Mouse (Mus musculus): ENCODE data around the gene Arntl.
"Not testable (repeated sequence)": the region's sequence is repeated elsewhere in the genome, so short reads cannot be mapped to it uniquely, and the experiment has no call there.

Arntl gene

DNA sequence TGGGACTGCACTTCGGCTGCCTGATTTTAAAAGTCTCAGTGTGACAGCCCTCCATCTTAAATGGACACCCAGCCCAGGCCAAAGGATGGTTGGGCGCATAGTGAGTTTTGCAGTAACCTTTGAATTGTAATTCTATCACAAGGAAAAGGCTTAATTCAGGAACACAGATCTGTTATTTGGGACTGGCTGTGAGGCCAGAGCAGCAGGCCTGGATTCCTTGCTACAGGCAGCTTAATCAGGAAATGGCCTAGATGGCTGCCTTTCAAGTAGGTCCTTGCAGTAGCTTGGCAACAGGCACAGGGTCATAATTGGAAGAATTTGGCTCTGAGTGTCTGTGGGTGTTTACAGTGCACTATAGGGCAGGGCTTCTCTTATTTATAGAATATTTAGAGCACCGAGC, 43.7 kb downstream of the Arntl start:
- peak; percentile 83 for DNase-seq (ENCODE audit: low spot score)

GRCm38 (mm10) chr7:113251554-113251953, 44.3 kb downstream of the Arntl start:
- DNase-seq (ENCODE audit: low spot score) = no peak

- DNase-seq (ENCODE audit: low spot score) = no peak
Measured at GRCm38 (mm10) chr7:113253777-113254405, 46.6 kb downstream of the Arntl start.

GRCm38 (mm10) chr7:113256046-113256445, 48.8 kb downstream of the Arntl start:
- no peak for DNase-seq (ENCODE audit: low spot score)

- peak; percentile 31 for DNase-seq (ENCODE audit: low spot score)
Measured at GRCm38 (mm10) chr7:113258430-113258829, 51.2 kb downstream of the Arntl start.

DNA sequence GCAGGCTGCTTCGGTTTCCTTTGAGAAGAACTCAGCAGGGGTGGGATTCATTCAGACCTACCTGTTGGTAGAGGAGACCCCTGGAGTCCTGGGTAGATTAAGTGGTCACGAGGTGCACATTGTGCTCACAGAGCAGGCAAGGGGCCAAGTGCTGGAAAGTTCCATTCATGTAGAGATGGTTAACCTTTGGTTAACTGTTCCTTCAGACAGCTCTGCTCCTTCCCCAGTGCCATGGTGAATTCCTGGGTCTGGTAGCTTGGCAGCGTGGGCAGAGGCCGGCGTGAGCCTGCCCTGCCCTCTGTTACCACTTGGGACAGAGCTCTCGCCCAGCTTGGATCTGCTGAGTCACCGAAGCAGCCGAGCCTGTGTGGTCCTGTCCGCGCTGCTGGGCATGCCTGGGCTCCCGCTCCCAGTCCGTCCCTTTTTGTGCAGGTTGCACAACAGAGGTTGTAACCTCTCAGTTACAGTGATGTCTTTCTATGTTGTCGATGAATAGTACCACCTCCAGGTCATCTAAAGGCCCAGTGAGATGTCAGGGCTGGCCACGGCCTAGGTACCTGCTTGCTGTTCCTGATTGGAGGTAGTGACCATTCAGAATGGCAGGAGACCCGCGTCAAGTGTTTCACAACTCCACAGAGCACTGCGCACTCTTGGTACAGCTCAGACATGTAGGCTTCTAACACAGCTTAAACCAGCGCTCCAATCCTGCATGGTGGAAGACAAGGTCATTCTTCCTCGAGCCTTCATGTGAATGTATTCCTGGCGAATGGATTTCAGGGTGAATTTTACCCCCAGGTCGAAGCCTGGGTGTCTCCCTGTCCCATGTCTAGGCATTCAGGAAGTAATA, 53.3 kb downstream of the Arntl start:
- DNase-seq (ENCODE audit: low spot score) = peak; percentile 87

DNA sequence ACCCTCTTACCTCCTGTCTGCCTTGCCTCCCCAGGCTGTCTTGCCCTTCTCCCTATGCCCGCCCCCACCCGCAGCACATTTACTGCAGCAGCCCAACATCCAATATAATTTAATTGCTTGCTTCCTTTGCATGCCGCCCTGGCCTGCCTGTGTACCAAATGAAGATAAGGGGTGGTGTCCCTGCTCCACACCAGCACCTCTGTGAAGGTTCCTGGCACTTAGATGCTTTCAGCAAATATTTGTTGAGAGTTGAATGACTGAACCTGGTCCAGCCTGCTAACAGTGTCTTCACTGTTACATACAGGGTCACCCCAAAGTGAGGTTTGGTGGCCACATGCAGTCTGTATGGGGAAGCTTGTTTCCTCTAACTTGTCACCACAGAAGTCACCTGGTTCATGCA, 54.4 kb downstream of the Arntl start:
- DNase-seq (ENCODE audit: low spot score) = no peak

DNA sequence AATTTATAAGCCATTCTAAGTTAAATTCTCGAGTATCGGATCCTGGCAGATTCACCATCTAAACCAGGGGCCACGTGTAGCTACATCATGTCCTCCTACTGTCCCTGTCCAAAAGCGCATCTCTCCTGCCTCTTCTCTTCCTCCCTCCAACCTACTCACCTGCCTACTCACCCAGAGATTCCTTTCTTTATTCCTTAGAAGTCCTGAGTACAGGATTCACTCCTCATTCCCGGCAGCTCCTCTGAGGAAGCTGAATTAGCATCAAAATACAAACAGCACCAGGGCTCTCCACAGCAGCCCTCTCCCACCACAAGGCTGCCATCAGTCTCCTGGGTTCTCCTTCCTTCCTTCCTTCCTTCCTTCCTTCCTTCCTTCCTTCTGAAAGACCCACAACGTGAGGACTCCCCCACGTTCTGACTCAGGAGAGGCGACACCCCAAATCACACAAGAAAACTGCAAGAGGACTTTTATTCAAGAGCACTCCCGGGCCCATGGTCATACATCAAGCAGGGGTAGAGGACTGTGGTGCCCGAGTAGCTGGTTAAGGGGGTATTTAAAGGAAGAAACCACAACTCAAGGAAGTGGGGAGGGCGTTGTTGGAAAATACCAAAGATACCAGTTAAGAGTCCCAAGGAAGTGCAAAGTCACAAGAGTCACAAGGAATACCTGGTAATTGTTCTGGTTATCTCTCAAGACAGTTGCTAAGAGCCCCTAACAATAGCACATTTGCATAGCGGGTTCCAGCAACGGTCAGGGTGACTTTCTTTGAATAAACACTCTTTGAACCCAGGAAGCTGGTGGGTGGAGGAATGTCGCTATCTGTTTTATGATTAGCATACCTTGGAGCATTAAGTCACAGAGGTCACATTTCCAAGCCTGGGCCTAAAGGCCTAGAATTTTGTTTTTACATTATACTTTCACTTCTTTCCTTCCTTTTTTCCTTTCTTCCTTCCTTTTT, 55.5 kb downstream of the Arntl start:
- DNase-seq (ENCODE audit: low spot score) = not testable (repeated sequence)

- no peak for DNase-seq (ENCODE audit: low spot score)
Measured at GRCm38 (mm10) chr7:113263990-113264389, 56.7 kb downstream of the Arntl start.

DNA sequence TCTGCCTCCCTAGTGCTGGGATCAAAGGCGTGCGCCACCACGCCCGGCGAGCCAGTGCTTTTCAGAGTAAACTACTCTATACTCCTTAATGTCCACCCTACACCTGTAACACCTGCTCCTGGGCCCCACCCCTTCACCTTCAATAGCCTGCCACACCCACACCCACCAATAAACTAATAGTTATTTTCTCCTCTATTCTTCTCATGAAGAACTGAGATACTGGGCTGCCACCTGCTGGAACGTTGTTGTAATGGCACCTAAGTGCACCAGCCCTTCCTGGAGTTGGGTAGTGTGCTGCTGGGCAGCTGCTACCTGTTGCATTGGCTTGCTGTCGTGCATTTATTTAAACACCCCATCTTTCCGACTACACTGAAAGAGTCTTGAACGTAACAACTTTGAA, 61.0 kb downstream of the Arntl start:
- DNase-seq (ENCODE audit: low spot score) = peak; percentile 72

DNA sequence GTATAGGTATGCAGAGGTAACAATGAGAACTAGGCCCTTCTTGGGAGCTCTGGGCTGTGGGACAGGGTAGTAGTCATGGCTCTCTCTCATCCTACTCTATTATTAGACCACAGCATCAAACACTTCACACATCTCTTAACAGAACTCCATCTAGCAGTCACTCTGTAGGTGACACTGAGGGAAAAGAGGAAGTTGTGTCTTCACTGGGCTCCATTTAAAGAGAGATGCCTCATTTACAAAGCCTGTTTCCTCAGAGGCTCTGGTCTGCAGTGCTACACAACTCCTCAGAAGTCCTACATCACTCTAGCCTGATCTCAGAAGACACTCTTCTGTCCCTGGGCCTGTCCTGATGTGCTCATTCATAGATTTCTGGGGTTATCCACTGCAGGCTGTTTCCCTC, 61.8 kb downstream of the Arntl start:
- DNase-seq (ENCODE audit: low spot score) = no peak

DNA sequence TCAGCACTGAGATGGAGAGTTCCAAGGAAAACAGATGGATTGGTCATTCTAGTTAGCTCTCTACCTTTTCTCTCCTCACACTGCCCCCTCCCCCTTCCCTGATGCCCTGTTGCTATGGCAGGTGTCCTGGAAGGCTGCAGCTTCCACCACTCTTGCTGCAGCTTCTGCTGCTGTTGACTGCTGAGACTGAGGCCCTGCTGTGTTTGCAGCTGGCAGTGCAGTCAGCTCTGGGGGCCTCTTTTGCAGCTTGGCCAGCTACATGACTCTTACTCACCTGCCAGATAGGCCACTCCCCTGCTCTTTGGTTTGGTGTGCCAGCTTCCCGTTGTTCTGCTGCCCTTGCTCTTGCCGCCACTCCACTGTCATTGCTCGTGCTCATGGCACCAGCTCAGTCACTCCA, 62.7 kb downstream of the Arntl start:
- no peak for DNase-seq (ENCODE audit: low spot score)

DNA sequence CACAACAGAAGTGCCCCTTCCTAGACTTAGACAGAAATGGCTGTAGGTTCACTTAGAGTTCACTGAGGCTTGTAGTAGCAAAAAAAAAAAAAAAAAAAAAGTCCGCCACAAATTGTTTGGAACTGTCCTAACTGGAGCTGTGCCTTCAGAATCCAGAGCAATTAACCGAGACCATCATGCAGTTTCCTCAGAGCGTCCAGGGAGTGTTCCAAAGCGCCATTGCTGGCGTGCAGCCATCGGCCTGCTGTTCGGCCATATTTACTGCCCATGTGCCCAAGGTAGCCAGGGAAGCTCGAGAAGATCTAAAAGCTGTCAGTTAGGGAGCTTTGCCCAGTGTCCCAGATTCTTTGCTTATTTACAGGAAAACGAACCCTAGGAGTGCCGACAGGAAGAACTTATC, 63.3 kb downstream of the Arntl start:
- DNase-seq (ENCODE audit: low spot score) = peak; percentile 27

DNA sequence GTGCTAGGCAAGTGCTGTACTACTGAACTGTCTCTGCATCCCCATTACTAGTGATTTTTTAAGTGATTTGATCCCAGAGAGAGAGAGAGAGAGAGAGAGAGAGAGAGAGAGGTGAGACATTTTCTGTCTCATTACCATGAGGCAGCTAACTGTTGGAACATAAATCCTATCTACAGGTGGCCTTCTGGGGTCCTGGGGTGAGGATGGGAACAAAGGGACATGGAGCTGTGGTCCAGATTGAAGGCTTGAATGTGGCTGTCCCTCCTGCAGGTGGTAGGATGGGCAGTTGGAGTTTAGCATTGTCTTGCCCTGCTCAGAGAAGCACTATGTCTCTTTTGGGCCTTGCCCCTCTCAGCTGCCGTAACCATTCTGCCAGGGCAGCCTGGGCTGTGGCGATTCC, 63.7 kb downstream of the Arntl start:
- DNase-seq (ENCODE audit: low spot score) = no peak

DNA sequence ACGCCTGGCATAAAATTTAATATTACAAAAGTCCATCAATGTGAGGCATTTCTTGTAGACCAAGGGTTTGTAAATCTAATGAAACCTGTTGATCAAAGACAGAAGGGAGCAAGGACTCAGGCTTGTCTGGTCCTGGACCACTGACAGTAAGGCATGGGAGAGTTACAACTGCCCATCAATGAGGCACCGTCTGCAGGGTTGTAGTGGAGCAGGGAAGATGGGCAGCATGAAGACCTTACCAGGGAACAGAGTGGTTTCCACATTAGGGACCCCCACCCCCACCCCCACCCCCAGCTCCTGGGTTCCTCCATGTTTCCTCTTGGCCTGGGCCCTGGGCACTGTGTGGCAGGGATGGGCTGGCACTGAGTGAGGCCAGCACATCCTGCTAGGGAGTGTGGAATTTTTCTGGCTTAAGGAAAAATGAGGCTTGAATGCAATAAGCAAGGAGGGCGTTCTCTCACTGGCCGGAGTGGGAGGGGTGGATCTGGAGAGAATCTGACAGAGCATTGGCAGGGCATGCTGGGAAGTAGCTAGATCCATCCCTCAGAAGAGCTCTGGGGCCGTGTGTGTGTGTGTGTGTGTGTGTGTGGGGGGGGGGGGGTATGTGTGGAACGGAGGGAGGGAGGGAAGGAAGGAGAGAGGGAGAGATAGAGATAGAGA, 65.2 kb downstream of the Arntl start:
- no peak for DNase-seq (ENCODE audit: low spot score)

GRCm38 (mm10) chr7:113277245-113277644, 70.0 kb downstream of the Arntl start:
- peak; percentile 30 for DNase-seq (ENCODE audit: low spot score)

GRCm38 (mm10) chr7:113278493-113278892, 71.2 kb downstream of the Arntl start:
- no peak for DNase-seq (ENCODE audit: low spot score)

DNA sequence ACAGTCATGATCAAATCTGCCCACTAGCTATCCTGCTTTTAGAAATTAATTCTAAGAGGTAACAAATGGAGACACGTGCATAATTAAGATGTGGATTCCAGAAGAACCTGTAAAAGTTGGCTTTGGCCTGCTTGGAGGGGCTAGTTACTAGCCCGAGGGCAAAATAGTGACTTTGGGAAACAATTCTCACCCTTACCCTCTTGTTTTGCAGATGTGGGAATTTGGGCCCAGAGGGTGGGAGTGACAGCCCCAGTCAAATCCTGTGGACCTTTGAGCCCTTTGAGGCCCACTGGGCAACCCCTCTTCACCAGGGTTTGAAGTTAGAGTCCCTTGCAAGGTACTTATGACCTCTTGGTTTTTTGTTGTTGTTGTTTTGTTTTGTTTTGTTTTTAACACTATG, 72.0 kb downstream of the Arntl start:
- no peak for DNase-seq (ENCODE audit: low spot score)

- no peak for DNase-seq (ENCODE audit: low spot score)
Measured at GRCm38 (mm10) chr7:113285405-113285804, 78.1 kb downstream of the Arntl start.

- no peak for DNase-seq (ENCODE audit: low spot score)
Measured at GRCm38 (mm10) chr7:113289211-113289610, 81.9 kb downstream of the Arntl start.

DNA sequence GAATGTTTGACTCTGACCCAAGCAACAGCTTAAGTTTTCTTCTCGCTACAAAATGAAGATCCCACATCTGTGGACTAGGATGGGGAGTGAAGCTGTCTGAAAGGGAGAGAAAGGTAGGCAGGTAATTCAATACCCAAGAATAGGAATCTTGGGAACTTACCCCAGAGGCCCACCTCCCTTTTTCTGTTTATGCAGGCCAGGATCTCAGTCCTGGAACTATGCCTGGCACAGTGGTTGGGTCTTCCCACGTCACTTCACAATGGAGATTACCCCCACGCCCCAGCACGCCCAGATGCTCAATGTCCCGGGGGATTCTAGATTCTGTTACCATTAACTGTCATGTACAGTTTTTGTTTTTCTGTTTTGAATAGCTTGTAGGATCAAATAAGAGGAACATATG, 84.5 kb downstream of the Arntl start:
- no peak for DNase-seq (ENCODE audit: low spot score)

GRCm38 (mm10) chr7:113292193-113292592, 84.9 kb downstream of the Arntl start:
- DNase-seq (ENCODE audit: low spot score) = no peak

Data from adipocyte (in vitro differentiated cells).